Mouse (Mus musculus): ENCODE results near the gene Zfp787. TPM values are rescaled to one million over a fixed set of nuclear protein-coding genes. Genes with fewer than 3 reads are reported as not detected.
A peak's percentile ranks its signal among the peaks of the same experiment; 100 is the strongest.

Gene Zfp787
- polyA plus RNA-seq, 1 experiment: 38.1 TPM

- TF ChIP-seq POLR2A (IDR thresholded peaks at IDR 0.05; ENCODE audit: borderline replicate concordance, control insufficient read depth, low read depth, low read length): no peak
- no peak for TF ChIP-seq CTCF (IDR thresholded peaks at IDR 0.05; ENCODE audit: control insufficient read depth, insufficient read depth, low read length)
- 87% methylated on average over 3 of the region's 3 CpGs for WGBS
- H3K4me3 ChIP-seq (replicated peaks; ENCODE audit: control insufficient read depth, low read depth, low read length): no peak overlapping the region
- H3K4me1 ChIP-seq (ENCODE audit: control insufficient read depth, insufficient read depth, low read length): no peaks in the 10 kb centered on the region; the same call in 1 of the 2 replicates
- no peak overlapping the region for H3K27ac ChIP-seq (ENCODE audit: control insufficient read depth, insufficient read depth, low read depth, low read length, poor library complexity)
Measured at GRCm38 (mm10) chr7:6159604-6160003, 3.8 kb upstream of the Zfp787 start.

DNA sequence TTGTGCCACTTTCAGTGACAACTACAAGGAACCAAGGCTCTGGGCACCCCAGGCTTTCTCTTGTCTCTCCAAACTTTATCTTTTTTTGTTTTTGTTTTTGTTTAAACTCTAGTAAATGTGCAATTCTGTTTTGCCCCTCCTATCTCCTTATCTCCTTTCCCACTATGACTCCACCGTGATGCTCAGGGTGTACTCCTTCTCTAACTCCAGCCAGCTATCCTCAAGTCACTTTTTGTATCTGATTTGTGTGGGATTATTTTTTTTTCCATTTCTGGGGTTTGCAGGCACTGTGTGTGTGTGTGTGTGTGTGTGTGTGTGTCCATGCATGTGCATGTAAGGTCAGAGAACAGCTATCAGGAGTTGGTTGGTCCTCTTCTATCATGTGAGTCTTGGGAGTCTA, 1.7 kb upstream of the Zfp787 start:
- no peak for TF ChIP-seq CTCF (IDR thresholded peaks at IDR 0.05; ENCODE audit: control insufficient read depth, insufficient read depth, low read length)
- no peak for TF ChIP-seq POLR2A (IDR thresholded peaks at IDR 0.05; ENCODE audit: borderline replicate concordance, control insufficient read depth, low read depth, low read length)
- Histone ChIP-seq H3K4me3 (replicated peaks; ENCODE audit: control insufficient read depth, low read depth, low read length) (no peak overlapping the region), H3K27ac (ENCODE audit: control insufficient read depth, insufficient read depth, low read depth, low read length, poor library complexity) (no peak overlapping the region), H3K4me1 (ENCODE audit: control insufficient read depth, insufficient read depth, low read length) (no peaks in the 10 kb centered on the region; the same call in 1 of the 2 replicates)
- WGBS: 33% methylated on average over 1 of the region's 1 CpGs

GRCm38 (mm10) chr7:6156901-6157472, 1.2 kb upstream of the Zfp787 start:
- Histone ChIP-seq H3K4me1 (ENCODE audit: control insufficient read depth, insufficient read depth, low read length) (peaks cover 2% of the 10 kb centered on the region), H3K4me3 (replicated peaks; ENCODE audit: control insufficient read depth, low read depth, low read length) (peak overlapping the region; percentile 23), H3K27ac (ENCODE audit: control insufficient read depth, insufficient read depth, low read depth, low read length, poor library complexity) (no peak overlapping the region)
- 28% methylated on average over 9 of the region's 9 CpGs for WGBS
- TF ChIP-seq CTCF (IDR thresholded peaks at IDR 0.05; ENCODE audit: control insufficient read depth, insufficient read depth, low read length): no peak
- no peak for TF ChIP-seq POLR2A (IDR thresholded peaks at IDR 0.05; ENCODE audit: borderline replicate concordance, control insufficient read depth, low read depth, low read length)

DNA sequence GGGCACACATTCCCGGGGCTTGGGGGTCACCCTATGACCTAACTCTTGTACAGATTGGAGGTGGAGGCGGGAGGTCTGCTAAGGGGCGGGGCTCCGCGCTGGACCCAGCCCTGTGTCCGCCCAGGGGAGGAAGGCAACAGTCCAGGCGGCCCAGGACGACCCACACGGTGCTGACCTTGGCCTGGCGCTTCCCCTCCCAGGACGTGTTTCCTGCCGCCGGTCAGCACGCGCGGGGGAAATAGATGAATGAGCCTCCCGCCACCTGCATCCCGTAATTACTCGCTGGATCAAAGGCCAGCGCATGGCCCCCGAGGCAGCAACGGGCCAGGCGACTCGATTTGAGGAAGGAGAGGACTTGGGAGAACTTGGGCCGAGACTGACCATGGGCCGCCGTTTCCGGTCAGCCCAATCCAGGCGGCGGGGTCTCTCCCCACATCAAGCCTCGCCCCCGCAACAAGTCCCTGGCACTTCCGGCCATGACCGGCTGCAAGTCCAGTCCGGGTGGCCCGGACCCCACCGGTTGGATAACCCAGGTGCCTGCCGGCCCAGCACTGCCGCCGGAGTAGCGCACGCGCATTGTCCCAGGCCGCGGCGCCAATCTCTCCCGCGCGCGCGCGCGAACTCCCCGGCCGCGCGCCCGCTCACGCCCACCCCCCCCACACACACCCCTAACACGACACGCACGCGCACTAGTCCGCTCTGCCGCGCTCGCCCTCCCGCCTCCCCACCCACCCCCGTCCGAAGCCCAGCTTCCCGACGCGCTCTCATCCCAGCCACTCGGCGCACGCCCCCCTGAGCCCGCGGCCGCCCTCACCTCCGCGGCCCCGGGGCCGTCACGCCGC, 545 bp downstream of the Zfp787 start:
- Histone ChIP-seq H3K4me3 (replicated peaks; ENCODE audit: control insufficient read depth, low read depth, low read length) (peak overlapping the region; percentile 76), H3K27ac (ENCODE audit: control insufficient read depth, insufficient read depth, low read depth, low read length, poor library complexity) (peak overlapping the region; percentile 96), H3K4me1 (ENCODE audit: control insufficient read depth, insufficient read depth, low read length) (peaks cover 6% of the 10 kb centered on the region)
- WGBS: under 1% methylated on average over 85 of the region's 85 CpGs
- TF ChIP-seq CTCF (IDR thresholded peaks at IDR 0.05; ENCODE audit: control insufficient read depth, insufficient read depth, low read length) (no peak), POLR2A (IDR thresholded peaks at IDR 0.05; ENCODE audit: borderline replicate concordance, control insufficient read depth, low read depth, low read length) (peak; percentile 4; the same call in 1 of the 2 replicates)

GRCm38 (mm10) chr7:6154164-6154563, 1.6 kb downstream of the Zfp787 start:
- H3K4me3 ChIP-seq (replicated peaks; ENCODE audit: control insufficient read depth, low read depth, low read length): no peak overlapping the region
- no peak for TF ChIP-seq CTCF (IDR thresholded peaks at IDR 0.05; ENCODE audit: control insufficient read depth, insufficient read depth, low read length)
- TF ChIP-seq POLR2A (IDR thresholded peaks at IDR 0.05; ENCODE audit: borderline replicate concordance, control insufficient read depth, low read depth, low read length): no peak
- no peak overlapping the region for H3K27ac ChIP-seq (ENCODE audit: control insufficient read depth, insufficient read depth, low read depth, low read length, poor library complexity)
- 43% methylated on average over 5 of the region's 5 CpGs for WGBS
- peaks cover 6% of the 10 kb centered on the region for H3K4me1 ChIP-seq (ENCODE audit: control insufficient read depth, insufficient read depth, low read length)

GRCm38 (mm10) chr7:6153131-6153530, 2.7 kb downstream of the Zfp787 start:
- Histone ChIP-seq H3K4me1 (ENCODE audit: control insufficient read depth, insufficient read depth, low read length) (peaks cover 8% of the 10 kb centered on the region), H3K4me3 (replicated peaks; ENCODE audit: control insufficient read depth, low read depth, low read length) (no peak overlapping the region), H3K27ac (ENCODE audit: control insufficient read depth, insufficient read depth, low read depth, low read length, poor library complexity) (no peak overlapping the region)
- no peak for TF ChIP-seq POLR2A (IDR thresholded peaks at IDR 0.05; ENCODE audit: borderline replicate concordance, control insufficient read depth, low read depth, low read length)
- no peak for TF ChIP-seq CTCF (IDR thresholded peaks at IDR 0.05; ENCODE audit: control insufficient read depth, insufficient read depth, low read length)
- WGBS: 83% methylated on average over 3 of the region's 3 CpGs

- TF ChIP-seq POLR2A (IDR thresholded peaks at IDR 0.05; ENCODE audit: borderline replicate concordance, control insufficient read depth, low read depth, low read length) (no peak), CTCF (IDR thresholded peaks at IDR 0.05; ENCODE audit: control insufficient read depth, insufficient read depth, low read length) (no peak)
- Histone ChIP-seq H3K27ac (ENCODE audit: control insufficient read depth, insufficient read depth, low read depth, low read length, poor library complexity) (no peak overlapping the region), H3K4me3 (replicated peaks; ENCODE audit: control insufficient read depth, low read depth, low read length) (no peak overlapping the region), H3K4me1 (ENCODE audit: control insufficient read depth, insufficient read depth, low read length) (peaks cover 11% of the 10 kb centered on the region)
- 76% methylated on average over 3 of the region's 3 CpGs for WGBS
Measured at GRCm38 (mm10) chr7:6152036-6152435, 3.8 kb downstream of the Zfp787 start.

GRCm38 (mm10) chr7:6151266-6151665, 4.5 kb downstream of the Zfp787 start:
- Histone ChIP-seq H3K4me1 (ENCODE audit: control insufficient read depth, insufficient read depth, low read length) (peaks cover 11% of the 10 kb centered on the region), H3K27ac (ENCODE audit: control insufficient read depth, insufficient read depth, low read depth, low read length, poor library complexity) (no peak overlapping the region), H3K4me3 (replicated peaks; ENCODE audit: control insufficient read depth, low read depth, low read length) (no peak overlapping the region)
- 72% methylated on average over 1 of the region's 1 CpGs for WGBS
- TF ChIP-seq CTCF (IDR thresholded peaks at IDR 0.05; ENCODE audit: control insufficient read depth, insufficient read depth, low read length): no peak
